Mouse (Mus musculus) heart, postnatal 4 days (tissue): Measurements from ENCODE around the gene Znrf1. TPM values are rescaled to one million over a fixed set of nuclear protein-coding genes. Genes with fewer than 3 reads are reported as not detected.
"Not testable (repeated sequence)": the region's sequence is repeated elsewhere in the genome, so short reads cannot be mapped to it uniquely, and the experiment has no call there.

Experiments
- DNase-seq: peaks from one replicate; pipeline ENCODE4 v3.0.0; 2021
- total RNA-seq, 2 experiments: library from RNA; stranded (reverse); gene quantifications; 2 replicates each; pipeline ENCODE4 v1.2.3; 2021

Znrf1 gene
- total RNA-seq, 2 experiments from 2014 or later = 60.1 to 60.5 TPM

DNA sequence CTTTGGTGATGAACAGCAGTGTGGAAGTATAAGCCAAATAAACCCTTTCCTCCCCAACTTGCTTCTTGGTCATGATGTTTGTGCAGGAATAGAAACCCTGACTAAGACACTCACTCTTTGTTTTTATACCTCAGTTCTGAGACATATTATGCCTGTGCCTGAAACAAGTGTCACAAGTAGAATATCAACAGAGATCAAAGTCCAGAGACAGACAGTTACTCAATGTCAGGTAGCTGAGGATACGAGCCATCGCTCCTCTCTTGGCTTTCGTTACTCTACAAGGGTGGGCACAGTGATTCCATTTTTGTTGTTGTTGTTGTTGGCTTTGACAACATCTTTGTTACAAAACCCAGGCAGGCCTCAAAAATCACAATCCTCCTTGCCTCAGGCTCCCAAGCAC, 97.1 kb downstream of the Znrf1 start:
- DNase-seq = no peak

- no peak for DNase-seq
These were observed 102.2 kb downstream of the Znrf1 start for GRCm38 (mm10) chr8:111638086-111638485.

- no peak for DNase-seq
These were observed 105.2 kb downstream of the Znrf1 start for GRCm38 (mm10) chr8:111641064-111641463.

DNA sequence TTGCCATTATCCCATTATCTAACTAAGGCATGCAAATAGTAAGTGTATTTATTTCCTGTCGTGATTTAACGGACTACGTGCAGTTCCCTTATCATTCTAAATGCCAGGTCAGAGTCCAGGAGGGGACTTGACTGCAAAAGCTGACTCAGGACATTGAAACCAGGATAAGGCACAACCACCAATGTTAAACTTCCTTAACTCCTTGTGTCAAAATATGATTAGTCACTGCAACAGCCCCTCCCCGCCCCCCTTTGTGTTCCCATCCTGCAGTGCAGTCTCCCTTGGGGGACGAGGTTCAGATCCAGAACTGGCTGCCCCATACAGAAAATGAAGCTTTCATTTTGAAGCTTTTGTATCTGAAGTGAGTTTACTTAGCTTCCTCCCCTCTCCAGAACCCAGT, 106.6 kb downstream of the Znrf1 start:
- DNase-seq = no peak

- DNase-seq = no peak
These were observed 107.0 kb downstream of the Znrf1 start for GRCm38 (mm10) chr8:111642939-111643263.

GRCm38 (mm10) chr8:111643264-111644141, 107.6 kb downstream of the Znrf1 start, which contains the start of gene Zfp1:
Gene Zfp1 (plus strand): TSS chr8:111643401.
- peak; percentile 93 for DNase-seq

- not testable (repeated sequence) for DNase-seq
These were observed 108.6 kb downstream of the Znrf1 start for GRCm38 (mm10) chr8:111644286-111645051.

DNA sequence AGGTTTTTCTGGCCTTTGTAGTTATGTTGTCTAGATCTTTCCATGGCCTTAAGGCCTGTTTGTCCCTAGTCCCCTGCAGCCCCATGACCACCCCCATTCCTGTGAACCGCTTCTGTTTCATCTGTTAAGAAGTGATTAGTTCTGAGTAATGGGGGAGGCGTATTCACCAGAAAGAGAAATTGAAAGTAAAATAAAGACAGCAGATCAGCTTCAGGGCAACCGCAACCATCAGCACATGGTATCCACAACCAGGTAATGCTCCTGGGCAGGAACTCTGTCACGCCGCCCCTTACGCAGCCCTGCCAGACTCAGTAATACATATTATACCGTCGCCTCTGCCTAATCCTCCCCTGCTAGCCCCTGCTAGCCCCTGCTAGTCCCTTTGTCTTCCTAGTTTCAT, 109.8 kb downstream of the Znrf1 start:
- no peak for DNase-seq

GRCm38 (mm10) chr8:111648834-111649233, 112.9 kb downstream of the Znrf1 start:
- no peak for DNase-seq

- no peak for DNase-seq
These were observed 114.8 kb downstream of the Znrf1 start for GRCm38 (mm10) chr8:111650651-111651050.

GRCm38 (mm10) chr8:111653524-111653923, 117.6 kb downstream of the Znrf1 start:
- DNase-seq = no peak

DNA sequence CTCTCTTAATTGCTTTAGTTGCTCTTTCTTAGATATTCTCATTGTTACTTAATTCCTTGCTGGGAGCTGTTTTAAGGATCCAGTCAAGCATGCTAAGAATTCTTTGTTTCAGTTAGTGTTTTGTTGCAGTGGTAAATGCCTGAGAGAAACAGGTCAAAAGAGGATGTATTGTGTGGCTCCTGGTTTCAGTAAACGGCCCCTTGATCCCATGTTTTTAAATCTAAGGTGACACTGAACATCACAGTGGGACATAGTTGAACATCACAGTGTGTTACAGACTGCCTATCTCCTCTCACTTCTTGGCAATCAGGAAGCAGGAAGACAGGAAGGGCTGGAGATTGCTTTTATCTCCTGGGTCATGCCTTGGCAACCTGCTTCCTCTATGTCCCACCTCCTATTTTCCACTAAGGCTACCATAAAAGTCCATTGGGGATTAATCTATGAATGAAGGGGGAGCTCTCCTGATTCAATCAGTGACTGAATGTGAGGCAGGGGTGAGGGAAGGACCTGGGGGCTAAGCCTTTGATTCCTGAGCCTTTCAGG, 121.5 kb downstream of the Znrf1 start:
- DNase-seq = no peak

DNA sequence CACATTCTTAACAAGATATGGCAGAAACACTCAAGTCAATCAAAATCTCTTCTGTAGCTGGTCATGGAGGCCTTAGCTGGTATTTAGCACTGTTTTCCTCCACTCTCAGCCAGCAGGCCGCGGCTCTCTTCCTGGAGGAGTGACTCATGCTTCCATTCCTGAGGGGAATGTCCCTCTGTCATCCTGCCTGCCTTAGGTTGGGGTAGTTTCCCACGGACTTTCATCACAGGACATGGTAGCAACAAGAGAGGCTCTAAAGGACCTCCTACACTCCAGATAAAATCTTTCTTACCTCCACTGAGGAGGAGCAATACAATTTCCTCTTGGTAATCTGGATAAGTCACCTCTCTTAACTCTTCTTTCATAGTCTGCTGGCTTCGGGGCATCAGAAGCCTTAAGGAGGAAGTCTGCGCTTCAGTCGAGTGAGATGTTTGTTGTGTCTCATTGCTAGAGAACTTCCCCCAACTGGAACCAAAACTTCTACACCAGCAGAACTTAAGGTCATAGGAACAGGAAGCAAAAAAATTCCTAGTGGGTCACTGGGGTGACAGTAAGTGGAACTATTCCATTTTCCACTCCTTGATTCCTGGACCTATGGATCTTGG, 123.0 kb downstream of the Znrf1 start:
- DNase-seq = peak; percentile 22

GRCm38 (mm10) chr8:111662473-111662872, 126.6 kb downstream of the Znrf1 start:
- peak; percentile 90 for DNase-seq

DNA sequence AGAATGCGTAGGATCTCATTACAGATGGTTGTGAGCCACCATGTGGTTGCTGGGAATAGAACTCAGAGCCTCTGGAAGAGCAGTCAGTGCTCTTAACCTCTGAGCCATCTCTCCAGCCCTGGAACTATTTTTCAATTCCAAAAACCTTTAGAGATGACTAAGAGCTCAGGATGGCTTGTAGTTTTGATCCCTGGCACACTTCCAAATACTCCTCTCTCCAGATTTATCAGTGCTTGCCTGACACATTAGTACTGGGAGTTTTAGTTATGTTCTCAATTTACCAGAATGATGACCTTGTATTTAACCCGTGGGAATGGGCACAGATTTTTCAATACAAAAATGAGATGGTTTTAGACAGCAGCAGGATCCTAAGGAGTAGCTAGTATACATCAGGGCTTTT, 130.9 kb downstream of the Znrf1 start:
- no peak for DNase-seq

Other genes with a start within 250 kb of the Znrf1 start
- 10 to 100 TPM; 28.4 to 30.5 TPM for gene Rfwd3, start 235.9 kb upstream of the Znrf1 start, total RNA-seq
- gene Mlkl, start 197.9 kb upstream of the Znrf1 start, total RNA-seq = 1 to 10 TPM; 4.3 to 4.7 TPM
- gene Fa2h, start 142.3 kb upstream of the Znrf1 start, total RNA-seq = under 1 TPM; 0.17 to 0.52 TPM
- gene Wdr59, start 14.0 kb upstream of the Znrf1 start, total RNA-seq = 1 to 10 TPM; 8.5 to 9.0 TPM
- gene Ldhd, start 94.3 kb downstream of the Znrf1 start, total RNA-seq = 1 to 10 TPM; 2.7 to 3.8 TPM
- 10 to 100 TPM; 10.1 to 10.5 TPM for gene Zfp1, start 107.3 kb downstream of the Znrf1 start, total RNA-seq
- not detected for gene Ctrb1, start 154.9 kb downstream of the Znrf1 start, total RNA-seq
- 10 to 100 TPM; 62.7 to 65.0 TPM for gene Bcar1, start 207.7 kb downstream of the Znrf1 start, total RNA-seq